Mouse (Mus musculus) lung, embryonic 15.5 days (tissue): ENCODE data around the gene Gm10563. TPM values are rescaled to one million over a fixed set of nuclear protein-coding genes. Genes with fewer than 3 reads are reported as not detected.
A peak's percentile ranks its signal among the peaks of the same experiment; 100 is the strongest.

Experiments
- ATAC-seq: fragments of 200-750 bp; cut with Nextera tagmentation; 2 replicates; pipeline ENCODE4 v1.8.0; 2017; ENCODE audit warnings: moderate number of reproducible peaks, borderline replicate concordance; ENCODE audit not compliant: low FRiP score, low TSS enrichment; ENCODE audit errors: extremely low read depth
- H3K27ac ChIP-seq: fragments of 300-500 bp; sonication (generic); 2 replicates; pipeline ENCODE4 v1.5.1; 2015; ENCODE audit warnings: moderate library complexity, mild to moderate bottlenecking, inconsistent platforms
- H3K27me3 ChIP-seq: fragments of 300-500 bp; sonication (generic); 2 replicates; pipeline ENCODE4 v1.6.1; 2015; ENCODE audit warnings: inconsistent platforms
- H3K36me3 ChIP-seq: fragments of 300-500 bp; sonication (generic); 2 replicates; pipeline ENCODE4 v1.6.1; 2015; ENCODE audit warnings: inconsistent platforms
- H3K4me1 ChIP-seq: fragments of 300-500 bp; sonication (generic); 2 replicates; pipeline ENCODE4 v1.6.1; 2015; ENCODE audit warnings: inconsistent platforms
- H3K4me2 ChIP-seq: fragments of 300-500 bp; sonication (generic); 2 replicates; pipeline ENCODE4 v1.6.1; 2015; ENCODE audit warnings: inconsistent platforms, mild to moderate bottlenecking, moderate library complexity
- H3K4me3 ChIP-seq: fragments of 300-500 bp; sonication (generic); 2 replicates; pipeline ENCODE4 v1.5.1; 2015; ENCODE audit warnings: mild to moderate bottlenecking, inconsistent platforms
- H3K9ac ChIP-seq: fragments of 300-500 bp; sonication (generic); 2 replicates; pipeline ENCODE4 v1.6.1; 2015; ENCODE audit warnings: inconsistent platforms
- H3K9me3 ChIP-seq: fragments of 300-500 bp; sonication (generic); 2 replicates; pipeline ENCODE4 v1.6.1; 2016; ENCODE audit warnings: inconsistent platforms
- WGBS: fragments of 180-500 bp; shearing (Covaris S2); methylation state at CpG from one replicate; pipeline ENCODE4 v1.1.7; 2015; 5-methylcytosine and 5-hydroxymethylcytosine counted together
- polyA plus RNA-seq: library from polyadenylated mRNA; unstranded; fragments of >200 nt; fragmentation: Nextera tagmentation; extraction: Ambion mirVana; gene quantifications from 2 replicates; pipeline ENCODE4 v1.2.1, GENCODE M21; 2015

Gene Gm10563
- polyA plus RNA-seq, 1 experiment from 2014 or later = not detected

- peak; percentile 99 for ATAC-seq
- peak within 1 kb of the TSS; percentile 74 for H3K9ac ChIP-seq
- no peaks in the 10 kb centered on the region for H3K9me3 ChIP-seq
- peak within 1 kb of the TSS; percentile 80 for H3K27ac ChIP-seq
- H3K36me3 ChIP-seq = peaks cover 9% of the 10 kb centered on the region; the same call in 1 of the 2 replicates
- under 1% methylated on average over 70 of the region's 73 CpGs for WGBS
- peak within 1 kb of the TSS; percentile 84 for H3K4me2 ChIP-seq
- peaks cover 16% of the 10 kb centered on the region for H3K4me1 ChIP-seq
- no peaks in the 10 kb centered on the region for H3K27me3 ChIP-seq
- peak within 1 kb of the TSS; percentile 90 for H3K4me3 ChIP-seq
Observed at GRCm38 (mm10) chr4:155668689-155669597, 23.7 kb upstream of the Gm10563 start, which contains the start of gene Mib2. TSS of gene Mib2 (minus strand) at chr4:155669198.

GRCm38 (mm10) chr4:155666903-155667302 is 21.7 kb upstream of the Gm10563 start:
- Histone ChIP-seq H3K27me3 (no peaks in the 10 kb centered on the region), H3K36me3 (peaks cover 9% of the 10 kb centered on the region; the same call in 1 of the 2 replicates), H3K4me3 (no peak overlapping the region), H3K27ac (0 out of 2 replicates have a peak overlapping the region, but pooled peaks have one; percentile 3), H3K9ac (no peak overlapping the region), H3K9me3 (no peaks in the 10 kb centered on the region), H3K4me1 (peaks cover 16% of the 10 kb centered on the region), H3K4me2 (no peak overlapping the region)
- no peak for ATAC-seq

GRCm38 (mm10) chr4:155660641-155661040 is 15.4 kb upstream of the Gm10563 start:
- H3K9me3 ChIP-seq = no peaks in the 10 kb centered on the region
- 0 out of 2 replicates have a peak, but pooled peaks cover 7% of the 10 kb centered on the region for H3K36me3 ChIP-seq
- no peak overlapping the region for H3K4me3 ChIP-seq
- peaks cover 4% of the 10 kb centered on the region; the same call in 1 of the 2 replicates for H3K4me1 ChIP-seq
- no peak overlapping the region for H3K4me2 ChIP-seq
- H3K27ac ChIP-seq = no peak overlapping the region
- no peak for ATAC-seq
- 0 out of 2 replicates have a peak, but pooled peaks cover 2% of the 10 kb centered on the region for H3K27me3 ChIP-seq
- WGBS = 61% methylated on average over 12 of the region's 12 CpGs
- no peak overlapping the region for H3K9ac ChIP-seq

- 90% methylated on average over 10 of the region's 10 CpGs for WGBS
- Histone ChIP-seq H3K27ac (no peak overlapping the region), H3K4me2 (no peak overlapping the region), H3K27me3 (peaks cover 19% of the 10 kb centered on the region), H3K9ac (no peak overlapping the region), H3K36me3 (0 out of 2 replicates have a peak, but pooled peaks cover 3% of the 10 kb centered on the region), H3K9me3 (no peaks in the 10 kb centered on the region), H3K4me1 (peaks cover 20% of the 10 kb centered on the region), H3K4me3 (no peak overlapping the region)
- ATAC-seq = no peak
Observed at GRCm38 (mm10) chr4:155658961-155659360, 13.8 kb upstream of the Gm10563 start.

- 89% methylated on average over 13 of the region's 13 CpGs for WGBS
- ATAC-seq = no peak
- peaks cover 42% of the 10 kb centered on the region for H3K4me1 ChIP-seq
- no peak overlapping the region for H3K4me2 ChIP-seq
- H3K36me3 ChIP-seq = 0 out of 2 replicates have a peak, but pooled peaks cover 3% of the 10 kb centered on the region
- no peaks in the 10 kb centered on the region for H3K9me3 ChIP-seq
- H3K9ac ChIP-seq = no peak overlapping the region
- peaks cover 23% of the 10 kb centered on the region for H3K27me3 ChIP-seq
- H3K4me3 ChIP-seq = no peak overlapping the region
- H3K27ac ChIP-seq = no peak overlapping the region
Observed at GRCm38 (mm10) chr4:155656214-155656751, 11.1 kb upstream of the Gm10563 start.

- H3K27me3 ChIP-seq = peaks cover 23% of the 10 kb centered on the region
- H3K9me3 ChIP-seq = no peaks in the 10 kb centered on the region
- ATAC-seq = peak; percentile 68; the same call in 1 of the 2 replicates
- peaks cover 18% of the 10 kb centered on the region for H3K36me3 ChIP-seq
- H3K4me1 ChIP-seq = peaks cover 43% of the 10 kb centered on the region
- peak overlapping the region; percentile 43 for H3K4me3 ChIP-seq
- peak overlapping the region; percentile 52 for H3K9ac ChIP-seq
- H3K27ac ChIP-seq = peak overlapping the region; percentile 20
- H3K4me2 ChIP-seq = peak overlapping the region; percentile 92
- 1% methylated on average over 52 of the region's 52 CpGs for WGBS
Observed at GRCm38 (mm10) chr4:155654456-155655298, 9.5 kb upstream of the Gm10563 start.

- Histone ChIP-seq H3K4me3 (peak overlapping the region; percentile 43), H3K4me1 (peaks cover 43% of the 10 kb centered on the region), H3K4me2 (peak overlapping the region; percentile 92), H3K9ac (peak overlapping the region; percentile 12; the same call in 1 of the 2 replicates), H3K9me3 (no peaks in the 10 kb centered on the region), H3K27me3 (peaks cover 23% of the 10 kb centered on the region), H3K27ac (no peak overlapping the region), H3K36me3 (peaks cover 23% of the 10 kb centered on the region)
- no peak for ATAC-seq
- WGBS = 2% methylated on average over 6 of the region's 6 CpGs
Observed at GRCm38 (mm10) chr4:155654183-155654455, 8.9 kb upstream of the Gm10563 start.

GRCm38 (mm10) chr4:155653451-155654182 is 8.4 kb upstream of the Gm10563 start:
- Histone ChIP-seq H3K4me3 (peak overlapping the region; percentile 43), H3K27me3 (peaks cover 23% of the 10 kb centered on the region), H3K4me2 (peak overlapping the region; percentile 92), H3K9ac (peak overlapping the region; percentile 43), H3K9me3 (no peaks in the 10 kb centered on the region), H3K36me3 (peaks cover 28% of the 10 kb centered on the region), H3K4me1 (peaks cover 43% of the 10 kb centered on the region), H3K27ac (no peak overlapping the region)
- peak; percentile 17; the same call in 1 of the 2 replicates for ATAC-seq
- 2% methylated on average over 31 of the region's 31 CpGs for WGBS

GRCm38 (mm10) chr4:155653086-155653450 is 7.9 kb upstream of the Gm10563 start, which contains the start of gene Mmp23:
TSS of gene Mmp23 (minus strand) at chr4:155653384.
- H3K9ac ChIP-seq = peak within 1 kb of the TSS; percentile 43
- H3K4me1 ChIP-seq = peaks cover 43% of the 10 kb centered on the region
- H3K9me3 ChIP-seq = no peaks in the 10 kb centered on the region
- H3K27me3 ChIP-seq = peaks cover 23% of the 10 kb centered on the region
- peak; percentile 61 for ATAC-seq
- WGBS = under 1% methylated on average over 32 of the region's 33 CpGs
- no peak within 1 kb of the TSS; the same call in 1 of the 2 replicates for H3K27ac ChIP-seq
- H3K4me2 ChIP-seq = peak within 1 kb of the TSS; percentile 92
- peak within 1 kb of the TSS; percentile 43 for H3K4me3 ChIP-seq
- peaks cover 34% of the 10 kb centered on the region for H3K36me3 ChIP-seq

GRCm38 (mm10) chr4:155652283-155653085 is 7.3 kb upstream of the Gm10563 start:
- ATAC-seq = no peak
- peak overlapping the region; percentile 43 for H3K4me3 ChIP-seq
- peaks cover 40% of the 10 kb centered on the region for H3K36me3 ChIP-seq
- H3K27me3 ChIP-seq = peaks cover 23% of the 10 kb centered on the region
- H3K9me3 ChIP-seq = no peaks in the 10 kb centered on the region
- peaks cover 43% of the 10 kb centered on the region for H3K4me1 ChIP-seq
- peak overlapping the region; percentile 43 for H3K9ac ChIP-seq
- H3K4me2 ChIP-seq = peak overlapping the region; percentile 92
- H3K27ac ChIP-seq = no peak overlapping the region; the same call in 1 of the 2 replicates
- WGBS = 21% methylated on average over 36 of the region's 36 CpGs
